Mouse (Mus musculus): ENCODE measurements around the gene Aste1. TPM values are rescaled to one million over a fixed set of nuclear protein-coding genes. Genes with fewer than 3 reads are reported as not detected.

The Aste1 gene
- 10 to 100 TPM; 44.6 to 52.9 TPM for total RNA-seq (2023)

DNA sequence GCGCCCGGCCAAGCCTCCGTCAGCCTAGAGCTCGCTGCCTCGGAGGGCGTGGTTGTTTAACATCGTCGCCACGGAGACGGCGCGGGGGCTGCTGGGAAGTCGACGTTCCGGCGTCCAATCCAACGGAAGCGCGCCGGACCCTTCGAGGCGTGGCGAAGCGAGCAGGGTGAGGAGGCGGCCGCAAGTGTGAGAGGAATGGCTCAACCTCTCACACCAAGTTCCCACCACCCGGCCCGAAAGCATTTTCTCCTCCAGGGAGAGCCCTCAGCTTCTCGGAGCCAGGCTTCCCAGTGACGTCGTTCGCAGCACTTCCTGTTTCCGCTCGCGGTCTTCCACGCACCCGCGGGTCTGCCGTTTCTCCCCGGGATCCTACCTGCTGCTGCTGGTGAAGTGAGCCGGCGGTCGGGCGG is at the start of gene Aste1, which contains the start of gene Nek11:
TSS of gene Aste1 (plus strand) at position 175 of the 410 bp plus-strand sequence.
TSS of gene Nek11 (minus strand) at position 307 of the 410 bp plus-strand sequence.

Other genes starting within 250 kb of the Aste1 start
- gene Nek11, start 132 bp downstream of the Aste1 start, total RNA-seq (2023): under 1 TPM in 1 of 2 experiments, not detected in 1; 0.18 TPM
- 100 to 1,000 TPM in 1 of 2 experiments, 10 to 100 TPM in 1; 96.3 to 106 TPM for gene Atp2c1, start 131.9 kb downstream of the Aste1 start, total RNA-seq (2023)
- 100 to 1,000 TPM; 268 to 319 TPM for gene Pik3r4, start 247.6 kb downstream of the Aste1 start, total RNA-seq (2023)